Mouse (Mus musculus) kidney, adult 2 months (tissue): ENCODE data around the gene Trim44.

Source experiments
- CTCF ChIP-seq: fragments of 200-500 bp; conservative IDR thresholded peaks from 2 replicates; pipeline ENCODE4 v1.5.1; 2011; ENCODE audit warnings: low read depth, mild to moderate bottlenecking, control low read depth, low read length, moderate library complexity, mixed read lengths; ENCODE audit not compliant: insufficient read depth, insufficient read length
- POLR2A ChIP-seq: fragments of 200-500 bp; IDR thresholded peaks from one replicate; pipeline ENCODE4 v1.6.1; 2011; ENCODE audit warnings: low read depth, low read length, control low read depth

- TF ChIP-seq CTCF = no peak
- TF ChIP-seq POLR2A = no peak
Measured at GRCm38 (mm10) chr2:102266911-102267310, 140.7 kb downstream of the Trim44 start.
